Mouse (Mus musculus): ENCODE measurements around the gene Pde5a.

Gene Pde5a

DNA sequence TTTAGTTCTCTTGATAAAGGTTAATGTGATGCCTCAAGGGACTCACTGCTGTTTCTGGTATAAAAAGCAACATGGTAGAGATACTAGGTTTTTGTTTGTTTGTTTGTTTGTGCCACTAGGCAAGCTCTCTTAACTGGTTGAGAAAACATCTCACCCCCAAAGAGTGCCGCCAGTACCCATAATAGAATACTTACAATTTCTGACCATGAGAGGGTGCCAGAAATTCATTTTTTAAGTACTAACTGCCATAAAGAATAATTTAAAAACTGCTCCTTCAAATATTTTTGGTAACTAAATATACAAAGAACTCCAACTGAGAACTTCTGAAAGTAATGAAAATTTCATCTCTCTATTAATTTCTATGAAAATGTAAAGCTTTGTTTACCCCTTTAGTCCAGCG, 131.1 kb downstream of the Pde5a start:
- no peak for DNase-seq

DNA sequence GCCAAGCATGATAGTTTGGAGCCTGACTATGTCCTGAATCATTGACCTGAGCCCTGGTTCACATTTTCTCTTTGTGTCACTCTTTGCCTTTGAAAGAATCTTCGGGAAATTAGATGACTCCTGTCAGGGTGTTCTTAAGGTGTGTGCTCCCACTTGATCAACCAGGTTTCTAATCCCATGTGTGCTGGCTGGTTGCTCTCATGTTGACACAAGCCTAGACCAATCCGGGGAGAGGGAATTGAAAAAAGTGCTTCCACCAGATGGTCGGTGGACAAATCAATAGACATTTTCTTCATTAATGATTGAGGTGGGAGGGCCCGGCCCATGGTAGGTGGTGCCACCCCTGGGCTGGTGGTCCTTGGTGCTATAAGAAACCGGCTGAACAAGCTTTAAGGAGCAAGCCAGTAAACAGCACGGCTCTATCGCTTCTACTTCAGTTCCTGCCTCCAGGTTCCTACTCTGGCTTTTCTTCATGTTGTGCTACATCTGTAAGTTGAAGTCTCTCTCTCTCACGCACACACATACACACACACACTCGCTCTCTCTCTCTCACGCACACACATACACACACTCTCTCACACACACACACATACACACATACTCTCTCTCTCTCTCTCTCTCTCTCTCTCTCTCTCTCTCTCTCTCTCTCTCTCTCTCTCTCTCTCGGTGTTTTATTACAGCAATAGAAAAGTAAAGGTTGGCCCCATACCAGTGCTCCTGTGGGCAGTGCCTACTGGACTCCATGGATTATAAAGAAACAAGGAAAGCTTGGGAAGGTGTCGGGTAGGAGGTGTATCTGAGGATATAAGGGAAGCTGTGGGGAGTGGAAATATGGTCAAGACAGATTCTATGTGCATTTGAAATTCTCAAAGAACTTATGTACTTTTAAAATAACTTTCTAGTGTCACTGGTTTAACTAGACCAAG, 132.1 kb downstream of the Pde5a start:
- no peak for DNase-seq

- DNase-seq = no peak
Measured at GRCm38 (mm10) chr3:122865092-122865491, 136.3 kb downstream of the Pde5a start.

GRCm38 (mm10) chr3:122868270-122868669, 139.5 kb downstream of the Pde5a start:
- DNase-seq = no peak

DNA sequence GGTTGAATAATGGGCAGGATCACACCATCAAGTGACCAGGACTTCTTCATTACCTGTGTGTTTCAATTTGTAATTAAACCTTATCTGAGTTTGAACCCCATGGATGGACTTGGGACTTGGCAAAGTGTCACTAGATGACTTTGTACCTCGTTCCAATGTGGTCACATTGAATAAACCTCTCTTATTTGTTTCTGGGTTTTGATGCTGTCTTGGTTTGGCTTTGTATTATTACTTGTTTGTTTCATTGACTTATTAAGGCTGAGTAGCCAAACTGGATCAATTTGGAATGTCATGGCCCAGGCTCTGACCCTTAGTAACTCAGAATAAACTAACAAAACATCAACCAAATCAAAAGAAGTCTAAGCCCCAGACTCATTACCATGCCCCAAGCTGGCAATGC, 142.8 kb downstream of the Pde5a start:
- no peak for DNase-seq

GRCm38 (mm10) chr3:122876870-122877269, 148.1 kb downstream of the Pde5a start:
- no peak for DNase-seq

DNA sequence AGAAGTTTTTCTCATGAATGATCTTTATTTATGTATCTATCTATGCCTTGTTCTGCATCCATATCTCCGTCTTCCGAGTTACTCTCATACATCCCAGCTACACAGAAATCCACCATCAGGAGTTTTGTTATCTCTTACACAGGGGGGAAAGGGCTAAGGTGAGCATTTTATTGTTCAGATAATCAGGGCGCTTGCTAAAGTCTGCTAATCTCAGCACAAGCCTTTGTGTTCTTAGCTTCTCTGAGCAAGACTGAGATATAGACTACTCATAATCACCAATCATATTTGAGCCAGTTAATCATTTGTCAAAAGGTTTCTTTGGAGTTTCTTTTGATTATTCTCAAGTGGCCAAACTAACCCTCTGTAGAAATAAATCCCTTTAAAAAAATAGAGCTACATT, 148.8 kb downstream of the Pde5a start:
- no peak for DNase-seq

GRCm38 (mm10) chr3:122878705-122879315, 150.1 kb downstream of the Pde5a start:
- DNase-seq = no peak

DNA sequence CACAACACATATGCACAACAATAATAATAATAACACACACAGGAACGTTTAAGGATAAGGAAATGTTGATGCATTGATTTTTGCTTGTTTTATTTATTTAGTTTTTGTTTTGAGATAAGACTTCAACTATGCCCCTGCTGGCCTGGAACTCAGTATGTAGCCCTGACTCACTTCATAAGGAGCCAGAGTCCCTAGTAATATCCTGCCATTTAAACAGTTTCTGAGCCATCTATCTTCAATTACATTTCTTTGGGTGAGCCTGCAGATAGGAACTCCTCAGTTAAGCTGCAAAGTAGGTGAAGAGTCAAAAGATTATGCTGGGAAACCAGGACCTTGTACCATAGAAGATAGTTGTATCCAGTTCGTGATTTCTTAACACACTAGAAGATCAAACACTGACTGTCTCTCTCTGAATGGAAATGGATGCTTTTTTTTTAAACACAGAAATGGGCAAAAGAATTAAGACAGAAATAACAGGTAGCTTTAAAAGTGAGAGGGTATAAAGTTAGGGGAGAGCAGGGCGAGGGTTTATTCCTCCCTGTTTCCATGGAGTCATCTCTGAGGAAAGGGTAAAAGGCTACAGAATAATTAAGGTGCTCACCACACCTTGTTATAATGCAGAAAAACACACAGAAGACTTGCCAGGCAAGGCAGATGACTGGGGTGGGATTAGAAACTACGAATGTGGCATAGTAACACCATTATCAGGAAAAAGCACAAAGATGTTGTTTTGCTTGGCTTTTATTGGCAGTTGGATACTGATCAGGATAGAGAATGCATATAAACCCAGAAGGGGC, 159.0 kb downstream of the Pde5a start:
- no peak for DNase-seq

GRCm38 (mm10) chr3:122888371-122888819, 159.6 kb downstream of the Pde5a start:
- no peak for DNase-seq

GRCm38 (mm10) chr3:122894772-122895171, 166.0 kb downstream of the Pde5a start, which contains the start of gene Fabp2:
Gene Fabp2 (plus strand): TSS chr3:122895072.
- DNase-seq = no peak

DNA sequence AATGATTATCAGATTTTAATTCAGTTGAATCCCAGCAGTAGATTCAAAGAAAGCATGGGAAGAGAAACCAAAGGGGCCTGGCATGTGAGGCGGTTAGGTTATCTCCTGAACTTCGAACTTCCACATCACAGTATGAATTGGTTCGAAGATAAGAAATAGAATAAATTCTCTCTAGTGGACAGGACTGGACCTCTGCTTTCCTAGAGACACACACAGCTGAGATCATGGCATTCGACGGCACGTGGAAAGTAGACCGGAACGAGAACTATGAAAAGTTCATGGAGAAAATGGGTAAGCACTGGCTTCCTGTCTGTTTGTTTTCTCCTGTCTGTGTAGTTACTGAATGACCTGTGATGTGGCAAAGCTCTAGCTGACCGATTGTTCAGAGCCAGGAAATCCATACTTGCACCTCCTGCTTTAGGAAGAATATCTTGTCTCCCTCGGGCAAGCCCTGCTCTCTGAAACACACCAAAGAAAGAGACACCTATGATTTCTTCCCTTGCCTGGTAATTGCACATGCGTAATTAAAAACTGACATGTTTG, 166.5 kb downstream of the Pde5a start:
- no peak for DNase-seq

GRCm38 (mm10) chr3:122898254-122898653, 169.5 kb downstream of the Pde5a start:
- DNase-seq = no peak

- DNase-seq = no peak
Measured at GRCm38 (mm10) chr3:122903746-122904433, 175.1 kb downstream of the Pde5a start.

- no peak for DNase-seq
Measured at GRCm38 (mm10) chr3:122907841-122908240, 179.1 kb downstream of the Pde5a start.

Data from layer of hippocampus, adult 9-11 months (tissue).